Mouse (Mus musculus): Measurements from ENCODE around the gene Dgkh.

DNA sequence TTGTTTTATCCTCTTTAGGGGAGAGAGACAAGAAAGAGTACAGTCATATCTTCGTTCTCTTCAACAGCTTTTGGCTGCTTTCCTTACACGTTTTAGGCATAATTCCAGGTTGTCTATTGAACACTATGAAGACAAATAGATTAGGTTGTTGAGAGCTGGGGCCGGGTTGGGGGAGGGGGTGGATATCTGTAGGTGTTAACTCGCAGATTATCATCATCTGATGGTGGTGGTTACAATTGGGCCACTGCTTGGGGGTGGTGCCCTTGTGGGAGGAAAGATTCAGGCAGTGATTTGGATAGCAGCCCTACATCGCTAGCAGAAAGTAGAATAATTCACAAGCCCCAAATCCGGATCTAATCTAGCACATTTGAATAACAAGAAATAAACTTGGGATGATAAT is 195.0 kb downstream of the Dgkh start:
- TF ChIP-seq POLR2A (IDR thresholded peaks at IDR 0.05; ENCODE audit: borderline replicate concordance, extremely low read depth, low read depth, low read length), result no peak
- no peak for TF ChIP-seq CTCF (IDR thresholded peaks at IDR 0.05; ENCODE audit: insufficient read depth, low read length)

All from lung, adult 2 months (tissue).